Mouse (Mus musculus) liver, postnatal 0 days (tissue): ENCODE data around the gene Gm340.

Experiments used
- CTCF ChIP-seq: sonication (generic); IDR thresholded peaks from 2 replicates; pipeline ENCODE4 v1.5.1; 2016; ENCODE audit warnings: antibody characterized with exemption, low read depth
- EP300 ChIP-seq: IDR thresholded peaks from 2 replicates; pipeline ENCODE4 v1.6.1; 2016; ENCODE audit warnings: antibody characterized with exemption, low read depth, mild to moderate bottlenecking

DNA sequence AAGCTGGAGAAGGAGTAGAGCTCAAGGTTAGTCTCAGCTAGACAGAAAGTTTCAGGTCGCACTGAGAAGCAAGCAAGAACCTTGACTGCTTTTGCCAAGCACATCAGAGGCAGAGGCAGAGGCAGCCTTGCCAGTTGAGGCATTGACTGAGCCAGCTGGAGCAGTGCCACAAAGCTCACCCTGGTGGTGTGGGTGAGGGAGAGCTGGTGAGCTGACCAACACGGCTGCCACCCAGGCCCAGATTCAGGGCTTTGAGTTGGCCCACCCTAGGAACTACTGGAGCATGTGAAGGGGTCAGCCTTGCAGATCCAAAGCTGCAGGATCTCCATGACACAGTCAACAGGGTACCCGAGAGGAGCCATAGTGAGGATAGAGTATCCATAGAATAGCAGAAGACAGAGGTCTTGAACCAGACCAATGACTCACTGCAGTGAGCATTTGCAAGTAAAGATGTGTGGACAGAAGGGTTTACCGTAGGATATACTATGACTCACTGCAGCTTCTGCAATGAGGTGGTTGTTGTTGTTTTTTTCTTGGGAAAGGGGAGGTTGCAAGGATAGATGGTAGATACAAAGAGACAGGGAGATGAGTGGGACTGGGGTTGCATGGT is 2.8 kb upstream of the Gm340 start:
- TF ChIP-seq EP300 (no peak), CTCF (no peak)
